10 mouse cellular contexts compared by ENCODE assay signal in genomic region chr19:46459889-46460288, GRCm38 (mm10). TPM values are rescaled to one million over a fixed set of nuclear protein-coding genes. Genes with fewer than 3 reads are reported as not detected.
DNase-seq lines count a peak whose midpoint lies in the region; ATAC-seq and TF ChIP-seq lines count a peak whose summit lies in the region.
"Had no signal": no experiment of that assay in that cellular context is flagged by ENCODE, and none has a peak within 500 bp of the region (broad histone marks: within the 10 kb centered on the region; RNA-seq: fewer than 3 reads in every experiment).

No protein-coding gene starts in this region.

- TF ChIP-seq POLR2A in lung, adult 2 months (IDR thresholded peaks at IDR 0.05; ENCODE audit: borderline replicate concordance, extremely low read depth, low read depth, low read length), result no peak

- H3K4me1 ChIP-seq in heart, postnatal 0 days (ENCODE audit: control insufficient read depth, insufficient read depth), result peaks cover 52% of the 10 kb centered on the region
- H3K4me1 ChIP-seq in lung, adult 2 months (ENCODE audit: control insufficient read depth, insufficient read depth, low read length), result peaks cover 36% of the 10 kb centered on the region

- WGBS in heart, postnatal 0 days, result 36% methylated on average over 2 of the region's 2 CpGs
- 58% methylated on average over 2 of the region's 2 CpGs for WGBS in lung, adult 2 months

- peak overlapping the region; percentile 82 for H3K27ac ChIP-seq in gastrocnemius, adult 2 months
- peak overlapping the region; percentile 88 for H3K27ac ChIP-seq in heart, postnatal 0 days (ENCODE audit: low read depth)
- H3K27ac ChIP-seq: macrophage had no signal

- no peak overlapping the region for H3K9ac ChIP-seq in heart, postnatal 0 days (replicated peaks; ENCODE audit: low read depth, low read length)

- no peak overlapping the region for H3K4me2 ChIP-seq in heart, postnatal 0 days (ENCODE audit: low read depth, low read length)

- peak; percentile 91 for TF ChIP-seq EP300 in heart, postnatal 0 days (IDR thresholded peaks at IDR 0.05; ENCODE audit: low read depth)

- DNase-seq in gastrocnemius, adult 2 months, result no peak
- DNase-seq in gastrocnemius, postnatal 36 days, result no peak
- peak; percentile 29 to 43 for DNase-seq in adrenal gland, postnatal 36 days
- peak; percentile 93 for DNase-seq in heart, postnatal 0 days (ENCODE audit: low spot score)
- peak; percentile 67 for DNase-seq in lung, adult 2 months
- no peak for DNase-seq in ovary, postnatal 36 days (ENCODE audit: low spot score)
- DNase-seq in spleen, postnatal 14 days (ENCODE audit: low spot score in 2 of 2), result no peak
- DNase-seq in layer of hippocampus, postnatal 14 days (ENCODE audit: low spot score in 2 of 2), result no peak

- no peaks in the 10 kb centered on the region for H3K27me3 ChIP-seq in heart, postnatal 0 days (ENCODE audit: control insufficient read depth, insufficient read depth, low read length)

- intact Hi-C loops in gastrocnemius, adult 2 months (cut with DNase I), result no loop called here
- intact Hi-C loops in gastrocnemius, postnatal 36 days (cut with DNase I), result no loop called here

- no peak overlapping the region for H3K4me3 ChIP-seq in gastrocnemius, adult 2 months
- no peak overlapping the region for H3K4me3 ChIP-seq in heart, postnatal 0 days (ENCODE audit: low read depth, low read length)
- H3K4me3 ChIP-seq in lung, adult 2 months (replicated peaks; ENCODE audit: extremely low read depth, low read depth, low read length), result no peak overlapping the region
- H3K4me3 ChIP-seq: erythroblast, embryonic 14.5 days had no signal

- H3K9me3 ChIP-seq in heart, postnatal 0 days (replicated peaks; ENCODE audit: control insufficient read depth, low read length), result no peaks in the 10 kb centered on the region

- TF ChIP-seq CTCF in gastrocnemius, adult 2 months (IDR thresholded peaks at IDR 0.05), result no peak
- TF ChIP-seq CTCF in heart, postnatal 0 days (IDR thresholded peaks at IDR 0.05; ENCODE audit: low read depth), result no peak
- no peak for TF ChIP-seq CTCF in lung, adult 2 months (IDR thresholded peaks at IDR 0.05; ENCODE audit: insufficient read depth, low read length)

- H3K36me3 ChIP-seq in heart, postnatal 0 days (replicated peaks; ENCODE audit: control insufficient read depth, insufficient read depth, low read length), result 0 out of 2 replicates have a peak, but pooled peaks cover 4% of the 10 kb centered on the region

- peak; percentile 87 for ATAC-seq in heart, postnatal 0 days (ENCODE audit: insufficient read depth, low read depth)

RNA-seq across cellular contexts. Expression of gene Trim8, which starts 41.6 kb away (rescaled TPM):
- total RNA-seq in gastrocnemius, adult 2 months (2021), result 10 to 100 TPM; 20.2 to 20.7 TPM
- total RNA-seq in gastrocnemius, postnatal 36 days (2021), result 10 to 100 TPM; 19.0 to 19.2 TPM
- total RNA-seq in adrenal gland, postnatal 36 days (2021), result 10 to 100 TPM; 47.3 to 53.3 TPM
- total RNA-seq in heart, postnatal 0 days (2014; rRNA removed; ENCODE audit: low replicate concordance), result 35.9 and 48.3 TPM in 2 replicates
- polyA plus RNA-seq in heart, postnatal 0 days (2015; fragmentation: Nextera tagmentation; extraction: Ambion mirVana), result 14.3 and 14.6 TPM in 2 replicates
- 87.2 and 115 TPM in 2 replicates for polyA plus RNA-seq in lung, adult 2 months (2012; rRNA removed)
- 100 to 1,000 TPM in 1 of 2 experiments, 10 to 100 TPM in 1; 98.9 to 110 TPM for total RNA-seq in layer of hippocampus, postnatal 14 days (2021)

Comparison
In these comparisons a context has a peak if more than half of its experiments do, and no peak if none do; other contexts are left out.
1. DNase-seq: peak in adrenal gland, postnatal 36 days (2 of 2), heart, postnatal 0 days (single experiment) and lung, adult 2 months (single experiment); none in gastrocnemius, adult 2 months (single experiment), gastrocnemius, postnatal 36 days (0 of 2), ovary, postnatal 36 days (single experiment), spleen, postnatal 14 days (0 of 2) and layer of hippocampus, postnatal 14 days (0 of 2).